Mouse (Mus musculus): ENCODE results near the gene Notch3. TPM values are rescaled to one million over a fixed set of nuclear protein-coding genes. Genes with fewer than 3 reads are reported as not detected.

The Notch3 gene
- polyA plus RNA-seq, 1 experiment from 2014 or later = 23.0 TPM

DNA sequence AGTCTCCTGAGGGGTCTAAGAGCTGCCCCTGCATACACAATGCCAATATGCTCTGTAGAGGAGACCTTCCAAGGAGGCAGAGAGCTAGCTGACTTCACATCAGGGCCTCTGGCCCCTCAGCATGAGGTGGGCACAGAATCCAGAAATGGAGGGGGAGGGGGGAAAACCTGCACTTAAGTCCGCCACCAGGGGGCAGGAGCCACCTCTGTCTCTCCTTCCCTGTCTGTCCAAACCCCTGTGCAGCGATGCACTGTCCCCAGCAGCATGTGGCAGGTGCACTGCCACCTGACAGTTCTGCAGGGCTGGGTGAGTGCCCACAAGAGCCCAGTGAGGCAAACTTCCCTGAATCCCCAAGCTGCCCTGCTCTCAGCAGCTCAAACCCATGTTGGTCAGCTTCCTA lies 91.5 kb downstream of the Notch3 start:
- H3K27me3 ChIP-seq = no peaks in the 10 kb centered on the region
- no peaks in the 10 kb centered on the region for H3K36me3 ChIP-seq
- H3K9me3 ChIP-seq = 0 out of 2 replicates have a peak, but pooled peaks cover 3% of the 10 kb centered on the region
- no peak overlapping the region for H3K9ac ChIP-seq
- H3K4me3 ChIP-seq = no peak overlapping the region
- H3K27ac ChIP-seq = no peak overlapping the region
- no peak for ATAC-seq (ENCODE audit: insufficient number of reproducible peaks, insufficient read depth, low FRiP score, low TSS enrichment)
- H3K4me1 ChIP-seq = no peaks in the 10 kb centered on the region
- H3K4me2 ChIP-seq (replicated peaks) = no peak overlapping the region
- WGBS = 7% methylated on average over 2 of the region's 2 CpGs

DNA sequence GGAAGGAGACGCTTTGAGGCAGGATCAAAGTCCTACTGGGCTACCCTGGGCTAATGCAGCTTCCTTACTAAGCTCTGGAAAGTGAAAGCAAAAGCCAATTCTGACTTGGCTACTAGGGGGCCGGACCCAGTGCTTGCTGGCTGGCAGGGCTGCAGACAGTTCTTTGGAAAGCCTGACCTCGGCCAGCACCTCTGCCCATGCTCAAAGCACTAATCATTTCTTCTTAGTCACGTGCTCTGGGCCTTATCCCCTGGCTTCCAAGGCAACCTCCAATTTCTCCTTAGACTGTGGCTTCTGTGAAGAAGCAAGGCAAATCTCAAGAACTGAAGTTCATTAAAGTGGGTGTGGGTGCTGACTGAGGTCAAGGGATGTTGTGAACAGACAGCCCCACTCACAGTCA lies 92.0 kb downstream of the Notch3 start:
- Histone ChIP-seq H3K27ac (no peak overlapping the region), H3K9ac (no peak overlapping the region), H3K27me3 (no peaks in the 10 kb centered on the region), H3K9me3 (0 out of 2 replicates have a peak, but pooled peaks cover 4% of the 10 kb centered on the region), H3K4me2 (replicated peaks) (no peak overlapping the region), H3K4me1 (no peaks in the 10 kb centered on the region), H3K4me3 (no peak overlapping the region), H3K36me3 (no peaks in the 10 kb centered on the region)
- ATAC-seq (ENCODE audit: insufficient number of reproducible peaks, insufficient read depth, low FRiP score, low TSS enrichment) = no peak
- 51% methylated on average over 4 of the region's 4 CpGs for WGBS

DNA sequence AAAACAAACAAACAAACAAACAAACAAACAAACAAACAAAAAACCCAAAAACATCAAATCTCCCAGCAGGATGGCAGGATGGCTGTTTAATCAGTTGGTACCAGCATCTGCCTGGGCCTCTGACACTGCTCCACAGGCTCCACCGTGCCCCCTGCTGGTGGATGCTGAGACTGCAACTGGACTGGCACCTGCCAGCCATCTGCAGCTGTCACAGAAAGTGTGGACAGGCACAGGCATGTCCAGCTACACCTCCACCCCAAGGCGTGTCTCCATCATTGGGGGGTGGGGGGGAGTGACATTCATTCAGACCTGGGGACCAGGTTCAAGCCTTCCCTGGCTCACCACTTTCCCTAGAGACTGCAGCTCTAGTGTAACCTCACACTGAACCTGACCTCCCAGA lies 93.3 kb downstream of the Notch3 start:
- Histone ChIP-seq H3K4me2 (replicated peaks) (no peak overlapping the region), H3K27me3 (no peaks in the 10 kb centered on the region), H3K4me1 (no peaks in the 10 kb centered on the region), H3K36me3 (no peaks in the 10 kb centered on the region), H3K9ac (no peak overlapping the region), H3K4me3 (no peak overlapping the region), H3K9me3 (0 out of 2 replicates have a peak, but pooled peaks cover 4% of the 10 kb centered on the region), H3K27ac (no peak overlapping the region)
- 10% methylated on average over 2 of the region's 2 CpGs for WGBS
- ATAC-seq (ENCODE audit: insufficient number of reproducible peaks, insufficient read depth, low FRiP score, low TSS enrichment) = no peak

Other genes starting within 250 kb of the Notch3 start
- 72.4 and 74.9 TPM in 2 replicates for gene Rrp1b, start 130.8 kb downstream of the Notch3 start, polyA plus RNA-seq (2016; fragmentation: Nextera tagmentation; extraction: Ambion mirVana)
- gene Hsf2bp, start 130.5 kb downstream of the Notch3 start, polyA plus RNA-seq (2016; fragmentation: Nextera tagmentation; extraction: Ambion mirVana) = 0.35 and 0.89 TPM in 2 replicates
- 0.23 and 0.27 TPM in 2 replicates for gene Ephx3, start 22.7 kb upstream of the Notch3 start, polyA plus RNA-seq (2016; fragmentation: Nextera tagmentation; extraction: Ambion mirVana)
- gene Brd4, start 117.9 kb upstream of the Notch3 start, polyA plus RNA-seq (2016; fragmentation: Nextera tagmentation; extraction: Ambion mirVana) = 107 and 112 TPM in 2 replicates
- 145 and 148 TPM in 2 replicates for gene Akap8, start 154.4 kb upstream of the Notch3 start, polyA plus RNA-seq (2016; fragmentation: Nextera tagmentation; extraction: Ambion mirVana)
- 107 and 118 TPM in 2 replicates for gene Akap8l, start 183.8 kb upstream of the Notch3 start, polyA plus RNA-seq (2016; fragmentation: Nextera tagmentation; extraction: Ambion mirVana)
- gene Wiz, start 222.6 kb upstream of the Notch3 start, polyA plus RNA-seq (2016; fragmentation: Nextera tagmentation; extraction: Ambion mirVana) = 34.0 and 36.5 TPM in 2 replicates
- 0.69 and 0.74 TPM in 2 replicates for gene Rasal3, start 236.7 kb upstream of the Notch3 start, polyA plus RNA-seq (2016; fragmentation: Nextera tagmentation; extraction: Ambion mirVana)